Mouse (Mus musculus): Measurements from ENCODE around the gene Gm14597. TPM values are rescaled to one million over a fixed set of nuclear protein-coding genes. Genes with fewer than 3 reads are reported as not detected.
A peak's percentile ranks its signal among the peaks of the same experiment; 100 is the strongest.
"Not testable (repeated sequence)": the region's sequence is repeated elsewhere in the genome, so short reads cannot be mapped to it uniquely, and the experiment has no call there.

The Gm14597 gene
- polyA plus RNA-seq (2015; fragmentation: Nextera tagmentation; extraction: Ambion mirVana): not detected in 2 replicates

DNA sequence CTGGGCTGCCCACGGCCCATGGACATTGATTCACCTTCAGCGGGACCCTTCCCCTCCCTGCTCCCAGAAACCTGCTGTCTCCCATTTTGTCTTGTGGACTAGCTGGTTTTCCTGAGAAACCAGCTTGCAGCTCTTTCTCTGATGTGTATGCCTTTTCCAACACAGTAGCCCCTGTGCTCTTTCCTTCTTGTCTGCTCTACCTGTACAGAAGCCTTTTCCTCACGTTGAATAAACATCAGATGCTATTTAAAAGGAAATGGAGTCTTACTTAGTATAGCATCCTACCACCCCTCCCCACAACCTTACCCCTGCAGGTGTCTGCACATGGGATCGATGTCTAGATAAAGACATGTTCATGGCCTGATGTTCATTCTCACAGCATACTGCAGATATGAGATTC lies at the start of gene Gm14597:
TSS of gene Gm14597 (minus strand) at position 101 of the 400 bp plus-strand sequence.
- Histone ChIP-seq H3K4me3 (ENCODE audit: low read depth, low read length) (peak within 1 kb of the TSS; percentile 34), H3K4me2 (replicated peaks; ENCODE audit: low read depth) (peak within 1 kb of the TSS; percentile 61), H3K27ac (ENCODE audit: low read depth, low read length) (0 out of 2 replicates have a peak within 1 kb of the TSS, but pooled peaks have one; percentile 21), H3K9ac (ENCODE audit: low read depth, low read length) (peak within 1 kb of the TSS; percentile 34; the same call in 1 of the 2 replicates)
- H3K4me1 ChIP-seq (replicated peaks; ENCODE audit: control insufficient read depth, insufficient read depth, low read length); H3K36me3 ChIP-seq (ENCODE audit: control insufficient read depth, insufficient read depth); H3K27me3 ChIP-seq (replicated peaks; ENCODE audit: control insufficient read depth, insufficient read depth, low read length); H3K9me3 ChIP-seq (ENCODE audit: control insufficient read depth); ATAC-seq: not testable (repeated sequence)
- 73% methylated on average over 2 of the region's 4 CpGs for WGBS

DNA sequence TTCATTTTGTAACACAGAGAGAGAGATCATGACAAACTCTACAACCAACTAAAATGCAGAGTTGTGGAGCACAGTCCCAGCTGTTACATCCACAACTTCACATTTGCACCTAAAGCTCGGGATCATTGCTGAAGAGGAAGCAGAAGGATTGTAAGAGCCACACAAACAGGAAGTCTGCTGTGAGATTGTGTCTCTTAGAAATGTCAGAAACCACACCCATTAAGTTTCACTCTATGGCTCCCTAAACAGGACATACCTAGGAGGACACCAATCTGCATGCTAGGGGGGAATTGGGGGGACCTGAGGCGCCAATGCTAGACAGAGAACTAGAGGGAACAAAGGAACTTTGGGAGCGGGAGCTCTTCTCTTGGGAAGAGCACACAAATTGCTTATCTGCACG lies 44.1 kb upstream of the Gm14597 start:
- WGBS: 46% methylated on average over 4 of the region's 4 CpGs
- not testable (repeated sequence) for H3K36me3 ChIP-seq (ENCODE audit: control insufficient read depth, insufficient read depth); H3K4me3 ChIP-seq (ENCODE audit: low read depth, low read length); H3K9me3 ChIP-seq (ENCODE audit: control insufficient read depth); ATAC-seq; H3K27me3 ChIP-seq (replicated peaks; ENCODE audit: control insufficient read depth, insufficient read depth, low read length); H3K4me1 ChIP-seq (replicated peaks; ENCODE audit: control insufficient read depth, insufficient read depth, low read length); H3K9ac ChIP-seq (ENCODE audit: low read depth, low read length); H3K27ac ChIP-seq (ENCODE audit: low read depth, low read length); H3K4me2 ChIP-seq (replicated peaks; ENCODE audit: low read depth)

- H3K36me3 ChIP-seq (ENCODE audit: control insufficient read depth, insufficient read depth): no peaks in the 10 kb centered on the region
- no peak overlapping the region for H3K4me3 ChIP-seq (ENCODE audit: low read depth, low read length)
- TF ChIP-seq CTCF (IDR thresholded peaks at IDR 0.05; ENCODE audit: low read depth): no peak
- H3K27me3 ChIP-seq (replicated peaks; ENCODE audit: control insufficient read depth, insufficient read depth, low read length): no peaks in the 10 kb centered on the region
- no peak for ATAC-seq
- H3K27ac ChIP-seq (ENCODE audit: low read depth, low read length): no peak overlapping the region
- no peaks in the 10 kb centered on the region for H3K4me1 ChIP-seq (replicated peaks; ENCODE audit: control insufficient read depth, insufficient read depth, low read length)
- H3K9me3 ChIP-seq (ENCODE audit: control insufficient read depth): no peaks in the 10 kb centered on the region
- 67% methylated on average over 6 of the region's 6 CpGs for WGBS
- H3K9ac ChIP-seq (ENCODE audit: low read depth, low read length): no peak overlapping the region
- H3K4me2 ChIP-seq (replicated peaks; ENCODE audit: low read depth): no peak overlapping the region
Observed at GRCm38 (mm10) chrX:53645885-53646284, 37.1 kb upstream of the Gm14597 start.

GRCm38 (mm10) chrX:53642980-53643961 lies 34.5 kb upstream of the Gm14597 start, which contains the start of gene Rtl8a:
Gene Rtl8a, minus strand, starts transcription at chrX:53643682.
- not testable (repeated sequence) for H3K27ac ChIP-seq (ENCODE audit: low read depth, low read length)
- WGBS: 21% methylated on average over 11 of the region's 50 CpGs

DNA sequence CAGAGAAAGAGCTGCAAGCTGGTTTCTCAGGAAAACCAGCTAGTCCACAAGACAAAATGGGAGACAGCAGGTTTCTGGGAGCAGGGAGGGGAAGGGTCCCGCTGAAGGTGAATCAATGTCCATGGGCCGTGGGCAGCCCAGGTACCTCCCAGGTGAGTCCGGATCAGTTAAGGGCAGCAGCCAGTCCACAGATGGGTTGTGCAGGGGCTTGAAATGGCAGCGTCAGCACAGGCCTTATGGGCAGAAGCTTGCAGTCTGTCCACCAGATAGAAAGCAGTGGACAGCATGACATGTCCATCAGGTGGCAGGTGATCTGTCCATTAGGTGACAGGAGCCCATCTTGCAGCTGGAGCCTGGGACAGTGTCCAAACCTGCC lies 33.8 kb upstream of the Gm14597 start:
- 68% methylated on average over 3 of the region's 4 CpGs for WGBS
- H3K36me3 ChIP-seq (ENCODE audit: control insufficient read depth, insufficient read depth); H3K27ac ChIP-seq (ENCODE audit: low read depth, low read length); H3K4me1 ChIP-seq (replicated peaks; ENCODE audit: control insufficient read depth, insufficient read depth, low read length); H3K4me3 ChIP-seq (ENCODE audit: low read depth, low read length); H3K27me3 ChIP-seq (replicated peaks; ENCODE audit: control insufficient read depth, insufficient read depth, low read length); H3K9me3 ChIP-seq (ENCODE audit: control insufficient read depth); ATAC-seq; H3K4me2 ChIP-seq (replicated peaks; ENCODE audit: low read depth); H3K9ac ChIP-seq (ENCODE audit: low read depth, low read length): not testable (repeated sequence)

More at GRCm38 (mm10) chrX:53642980-53643961, 34.5 kb upstream of the Gm14597 start, which contains the start of gene Rtl8a:
- H3K4me1 ChIP-seq (replicated peaks; ENCODE audit: control insufficient read depth, insufficient read depth, low read length); H3K27me3 ChIP-seq (replicated peaks; ENCODE audit: control insufficient read depth, insufficient read depth, low read length); H3K36me3 ChIP-seq (ENCODE audit: control insufficient read depth, insufficient read depth); H3K9me3 ChIP-seq (ENCODE audit: control insufficient read depth); H3K9ac ChIP-seq (ENCODE audit: low read depth, low read length): not testable (repeated sequence)
- ATAC-seq: peak; percentile 86
- peak within 1 kb of the TSS; percentile 43 for H3K4me2 ChIP-seq (replicated peaks; ENCODE audit: low read depth)
- peak within 1 kb of the TSS; percentile 31 for H3K4me3 ChIP-seq (ENCODE audit: low read depth, low read length)

- WGBS: 61% methylated on average over 3 of the region's 3 CpGs
- ATAC-seq: not testable (repeated sequence)
Observed at GRCm38 (mm10) chrX:53638107-53638506, 29.3 kb upstream of the Gm14597 start.

GRCm38 (mm10) chrX:53611395-53611794 lies 2.6 kb upstream of the Gm14597 start:
- not testable (repeated sequence) for H3K27ac ChIP-seq (ENCODE audit: low read depth, low read length); H3K9ac ChIP-seq (ENCODE audit: low read depth, low read length); H3K4me2 ChIP-seq (replicated peaks; ENCODE audit: low read depth); ATAC-seq; H3K4me1 ChIP-seq (replicated peaks; ENCODE audit: control insufficient read depth, insufficient read depth, low read length); H3K36me3 ChIP-seq (ENCODE audit: control insufficient read depth, insufficient read depth); H3K4me3 ChIP-seq (ENCODE audit: low read depth, low read length); H3K27me3 ChIP-seq (replicated peaks; ENCODE audit: control insufficient read depth, insufficient read depth, low read length); H3K9me3 ChIP-seq (ENCODE audit: control insufficient read depth)

More at GRCm38 (mm10) chrX:53638107-53638506, 29.3 kb upstream of the Gm14597 start:
- H3K27ac ChIP-seq (ENCODE audit: low read depth, low read length); H3K9me3 ChIP-seq (ENCODE audit: control insufficient read depth); H3K27me3 ChIP-seq (replicated peaks; ENCODE audit: control insufficient read depth, insufficient read depth, low read length); H3K4me2 ChIP-seq (replicated peaks; ENCODE audit: low read depth); H3K4me3 ChIP-seq (ENCODE audit: low read depth, low read length); H3K4me1 ChIP-seq (replicated peaks; ENCODE audit: control insufficient read depth, insufficient read depth, low read length); H3K36me3 ChIP-seq (ENCODE audit: control insufficient read depth, insufficient read depth); H3K9ac ChIP-seq (ENCODE audit: low read depth, low read length): not testable (repeated sequence)

Measured in intestine, postnatal 0 days (tissue).